Mouse (Mus musculus) C2C12 (cell line): ENCODE results near the gene Gm20388.

Experiments used
- CEBPB ChIP-seq: IDR thresholded peaks from one replicate; pipeline ENCODE4 v1.6.1; 2011; ENCODE audit warnings: low read depth, mild to moderate bottlenecking, control low read depth, moderate library complexity
- CTCF ChIP-seq: IDR thresholded peaks from one replicate; pipeline ENCODE4 v1.5.1; 2011; ENCODE audit not compliant: control insufficient read depth, insufficient read depth, insufficient read length
- FOSL1 ChIP-seq: IDR thresholded peaks from one replicate; pipeline ENCODE4 v1.8.0; 2011; ENCODE audit warnings: mild to moderate bottlenecking, low read length; ENCODE audit not compliant: poor library complexity, insufficient read depth, severe bottlenecking
- MAX ChIP-seq: IDR thresholded peaks from one replicate; pipeline ENCODE4 v1.6.1; 2011; ENCODE audit warnings: mild to moderate bottlenecking, control low read depth
- USF1 ChIP-seq: IDR thresholded peaks from one replicate; pipeline ENCODE4 v1.6.1; 2011; ENCODE audit warnings: low read depth, mild to moderate bottlenecking, control low read depth, moderate library complexity

DNA sequence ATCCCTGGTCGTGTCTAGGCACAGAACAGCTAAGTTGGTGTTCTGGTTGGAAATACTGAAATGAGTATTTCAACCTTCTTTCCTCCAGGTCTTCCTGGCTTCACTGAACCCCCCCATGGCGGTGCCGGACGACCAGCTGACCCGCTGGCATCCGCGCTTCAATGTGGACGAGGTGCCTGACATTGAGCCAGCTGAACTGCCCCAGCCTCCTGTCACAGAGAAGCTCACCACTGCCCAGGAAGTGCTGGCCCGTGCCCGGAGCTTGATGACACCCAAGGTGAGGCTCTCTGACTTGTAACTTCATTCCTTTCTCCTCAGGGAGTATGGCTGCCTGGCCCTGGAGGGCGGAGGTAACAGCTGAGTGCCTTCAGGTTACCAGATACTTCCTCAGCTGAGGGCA lies 2660.5 kb downstream of the Gm20388 start:
- TF ChIP-seq CTCF: no peak
- no peak for TF ChIP-seq FOSL1
- no peak for TF ChIP-seq MAX
- no peak for TF ChIP-seq USF1
- no peak for TF ChIP-seq CEBPB
